Mouse (Mus musculus): ENCODE results near the gene Rps12. TPM values are rescaled to one million over a fixed set of nuclear protein-coding genes. Genes with fewer than 3 reads are reported as not detected.

The Rps12 gene
- polyA plus RNA-seq, 1 experiment from 2014 or later, result 102 TPM

- Histone ChIP-seq H3K9me3 (replicated peaks; ENCODE audit: control insufficient read depth, low read length) (no peaks in the 10 kb centered on the region), H3K4me1 (ENCODE audit: control insufficient read depth, low read depth, low read length) (no peaks in the 10 kb centered on the region), H3K9ac (ENCODE audit: low read depth, low read length) (no peak overlapping the region), H3K4me3 (ENCODE audit: low read depth, low read length) (no peak overlapping the region), H3K27me3 (ENCODE audit: control insufficient read depth, insufficient read depth, low read depth, low read length) (no peaks in the 10 kb centered on the region), H3K27ac (ENCODE audit: low read length) (no peak overlapping the region), H3K4me2 (ENCODE audit: low read depth, low read length) (no peak overlapping the region), H3K36me3 (ENCODE audit: control insufficient read depth, insufficient read depth) (no peaks in the 10 kb centered on the region)
- 48% methylated on average over 4 of the region's 4 CpGs for WGBS (ENCODE audit: insufficient replicate concordance)
- no peak for ATAC-seq (ENCODE audit: low read depth)
Observed at GRCm38 (mm10) chr10:23806201-23806600, 19.1 kb upstream of the Rps12 start.

- Histone ChIP-seq H3K27ac (ENCODE audit: low read length) (no peak overlapping the region), H3K9me3 (replicated peaks; ENCODE audit: control insufficient read depth, low read length) (no peaks in the 10 kb centered on the region), H3K4me3 (ENCODE audit: low read depth, low read length) (no peak overlapping the region), H3K4me1 (ENCODE audit: control insufficient read depth, low read depth, low read length) (no peaks in the 10 kb centered on the region), H3K36me3 (ENCODE audit: control insufficient read depth, insufficient read depth) (no peaks in the 10 kb centered on the region), H3K27me3 (ENCODE audit: control insufficient read depth, insufficient read depth, low read depth, low read length) (no peaks in the 10 kb centered on the region), H3K9ac (ENCODE audit: low read depth, low read length) (no peak overlapping the region), H3K4me2 (ENCODE audit: low read depth, low read length) (no peak overlapping the region)
- ATAC-seq (ENCODE audit: low read depth), result no peak
- 74% methylated on average over 3 of the region's 3 CpGs for WGBS (ENCODE audit: insufficient replicate concordance)
Observed at GRCm38 (mm10) chr10:23804665-23805064, 17.6 kb upstream of the Rps12 start.

GRCm38 (mm10) chr10:23802911-23803310, 15.8 kb upstream of the Rps12 start:
- Histone ChIP-seq H3K4me3 (ENCODE audit: low read depth, low read length) (no peak overlapping the region), H3K4me1 (ENCODE audit: control insufficient read depth, low read depth, low read length) (no peaks in the 10 kb centered on the region), H3K27me3 (ENCODE audit: control insufficient read depth, insufficient read depth, low read depth, low read length) (no peaks in the 10 kb centered on the region), H3K9me3 (replicated peaks; ENCODE audit: control insufficient read depth, low read length) (no peaks in the 10 kb centered on the region), H3K4me2 (ENCODE audit: low read depth, low read length) (no peak overlapping the region), H3K27ac (ENCODE audit: low read length) (no peak overlapping the region), H3K36me3 (ENCODE audit: control insufficient read depth, insufficient read depth) (no peaks in the 10 kb centered on the region), H3K9ac (ENCODE audit: low read depth, low read length) (no peak overlapping the region)
- 33% methylated on average over 3 of the region's 3 CpGs for WGBS (ENCODE audit: insufficient replicate concordance)
- no peak for ATAC-seq (ENCODE audit: low read depth)

GRCm38 (mm10) chr10:23799933-23800332, 12.9 kb upstream of the Rps12 start:
- Histone ChIP-seq H3K4me3 (ENCODE audit: low read depth, low read length) (no peak overlapping the region), H3K4me2 (ENCODE audit: low read depth, low read length) (no peak overlapping the region), H3K4me1 (ENCODE audit: control insufficient read depth, low read depth, low read length) (no peaks in the 10 kb centered on the region; the same call in 1 of the 2 replicates), H3K9ac (ENCODE audit: low read depth, low read length) (no peak overlapping the region), H3K9me3 (replicated peaks; ENCODE audit: control insufficient read depth, low read length) (no peaks in the 10 kb centered on the region), H3K27me3 (ENCODE audit: control insufficient read depth, insufficient read depth, low read depth, low read length) (no peaks in the 10 kb centered on the region), H3K36me3 (ENCODE audit: control insufficient read depth, insufficient read depth) (no peaks in the 10 kb centered on the region), H3K27ac (ENCODE audit: low read length) (no peak overlapping the region)
- WGBS (ENCODE audit: insufficient replicate concordance), result 54% methylated on average over 3 of the region's 3 CpGs
- peak; percentile 59; the same call in 1 of the 2 replicates for ATAC-seq (ENCODE audit: low read depth)

- 82% methylated on average over 1 of the region's 1 CpGs for whole genome bisulfite sequencing (ENCODE audit: insufficient replicate concordance)
- Histone ChIP-seq H3K27me3 (ENCODE audit: control insufficient read depth, insufficient read depth, low read depth, low read length) (no peaks in the 10 kb centered on the region), H3K9me3 (replicated peaks; ENCODE audit: control insufficient read depth, low read length) (no peaks in the 10 kb centered on the region), H3K4me1 (ENCODE audit: control insufficient read depth, low read depth, low read length) (no peaks in the 10 kb centered on the region; the same call in 1 of the 2 replicates), H3K9ac (ENCODE audit: low read depth, low read length) (no peak overlapping the region), H3K36me3 (ENCODE audit: control insufficient read depth, insufficient read depth) (no peaks in the 10 kb centered on the region), H3K4me3 (ENCODE audit: low read depth, low read length) (no peak overlapping the region), H3K27ac (ENCODE audit: low read length) (no peak overlapping the region), H3K4me2 (ENCODE audit: low read depth, low read length) (no peak overlapping the region)
- ATAC-seq (ENCODE audit: low read depth), result no peak
Observed at GRCm38 (mm10) chr10:23798142-23798541, 11.1 kb upstream of the Rps12 start.

- ATAC-seq (ENCODE audit: low read depth), result no peak
- no peak overlapping the region for H3K27ac ChIP-seq (ENCODE audit: low read length)
- no peaks in the 10 kb centered on the region for H3K9me3 ChIP-seq (replicated peaks; ENCODE audit: control insufficient read depth, low read length)
- no peak overlapping the region; the same call in 1 of the 2 replicates for H3K4me3 ChIP-seq (ENCODE audit: low read depth, low read length)
- WGBS (ENCODE audit: insufficient replicate concordance), result 24% methylated on average over 3 of the region's 3 CpGs
- no peaks in the 10 kb centered on the region for H3K36me3 ChIP-seq (ENCODE audit: control insufficient read depth, insufficient read depth)
- no peak overlapping the region for H3K9ac ChIP-seq (ENCODE audit: low read depth, low read length)
- no peaks in the 10 kb centered on the region for H3K27me3 ChIP-seq (ENCODE audit: control insufficient read depth, insufficient read depth, low read depth, low read length)
- H3K4me1 ChIP-seq (ENCODE audit: control insufficient read depth, low read depth, low read length), result no peaks in the 10 kb centered on the region; the same call in 1 of the 2 replicates
- peak overlapping the region; percentile 63 for H3K4me2 ChIP-seq (ENCODE audit: low read depth, low read length)
Observed at GRCm38 (mm10) chr10:23797606-23798005, 10.5 kb upstream of the Rps12 start.

GRCm38 (mm10) chr10:23796551-23797503, 9.8 kb upstream of the Rps12 start, which contains the start of gene Slc18b1:
Slc18b1 (plus strand) TSS chr10:23796986.
- Histone ChIP-seq H3K9me3 (replicated peaks; ENCODE audit: control insufficient read depth, low read length) (no peaks in the 10 kb centered on the region), H3K27ac (ENCODE audit: low read length) (no peak within 1 kb of the TSS), H3K4me2 (ENCODE audit: low read depth, low read length) (peak within 1 kb of the TSS; percentile 63), H3K36me3 (ENCODE audit: control insufficient read depth, insufficient read depth) (no peaks in the 10 kb centered on the region), H3K4me1 (ENCODE audit: control insufficient read depth, low read depth, low read length) (no peaks in the 10 kb centered on the region; the same call in 1 of the 2 replicates), H3K27me3 (ENCODE audit: control insufficient read depth, insufficient read depth, low read depth, low read length) (no peaks in the 10 kb centered on the region), H3K9ac (ENCODE audit: low read depth, low read length) (peak within 1 kb of the TSS; percentile 61), H3K4me3 (ENCODE audit: low read depth, low read length) (peak within 1 kb of the TSS; percentile 64)
- ATAC-seq (ENCODE audit: low read depth), result peak; percentile 39; the same call in 1 of the 2 replicates
- WGBS (ENCODE audit: insufficient replicate concordance), result 9% methylated on average over 43 of the region's 43 CpGs

GRCm38 (mm10) chr10:23795871-23796520, 8.9 kb upstream of the Rps12 start:
- Histone ChIP-seq H3K9me3 (replicated peaks; ENCODE audit: control insufficient read depth, low read length) (no peaks in the 10 kb centered on the region), H3K4me3 (ENCODE audit: low read depth, low read length) (no peak overlapping the region), H3K4me2 (ENCODE audit: low read depth, low read length) (peak overlapping the region; percentile 63; the same call in 1 of the 2 replicates)

More at GRCm38 (mm10) chr10:23795871-23796520, 8.9 kb upstream of the Rps12 start:
- H3K27me3 ChIP-seq (ENCODE audit: control insufficient read depth, insufficient read depth, low read depth, low read length), result no peaks in the 10 kb centered on the region
- WGBS (ENCODE audit: insufficient replicate concordance), result 62% methylated on average over 9 of the region's 9 CpGs
- H3K27ac ChIP-seq (ENCODE audit: low read length), result no peak overlapping the region
- no peaks in the 10 kb centered on the region for H3K36me3 ChIP-seq (ENCODE audit: control insufficient read depth, insufficient read depth)
- H3K4me1 ChIP-seq (ENCODE audit: control insufficient read depth, low read depth, low read length), result no peaks in the 10 kb centered on the region; the same call in 1 of the 2 replicates
- no peak overlapping the region for H3K9ac ChIP-seq (ENCODE audit: low read depth, low read length)
- ATAC-seq (ENCODE audit: low read depth), result no peak
